Mouse (Mus musculus): ENCODE results near the gene Hint2.

The Hint2 gene

GRCm38 (mm10) chr4:43655656-43656338, 469 bp downstream of the Hint2 start:
- DNase-seq (ENCODE audit: low spot score), result no peak

- DNase-seq (ENCODE audit: low spot score), result no peak
Measured at GRCm38 (mm10) chr4:43653161-43654015, 2.9 kb downstream of the Hint2 start, which contains the start of gene Spag8. Gene Spag8, minus strand, starts transcription at chr4:43653594.

GRCm38 (mm10) chr4:43652726-43653125, 3.5 kb downstream of the Hint2 start:
- DNase-seq (ENCODE audit: low spot score), result no peak

DNA sequence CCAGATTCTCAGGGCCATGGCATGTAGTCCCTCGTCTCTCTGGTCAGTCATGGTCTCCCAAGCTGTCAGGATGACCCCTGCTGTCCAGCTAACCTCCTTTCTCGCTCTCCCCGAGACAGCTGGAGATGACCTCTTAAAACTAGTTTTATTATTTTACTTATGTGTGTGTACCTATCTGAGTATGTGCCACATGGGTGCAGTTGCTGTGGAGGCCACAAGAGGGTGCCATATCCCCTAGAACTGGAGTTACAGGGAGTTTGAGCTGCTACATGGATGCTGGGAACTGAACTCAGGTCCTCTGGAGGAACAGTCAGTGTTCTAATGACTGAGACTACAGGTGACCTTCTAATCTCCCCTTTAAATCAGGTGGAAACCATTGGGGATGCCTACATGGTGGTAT, 6.5 kb downstream of the Hint2 start:
- no peak for DNase-seq (ENCODE audit: low spot score)

- DNase-seq (ENCODE audit: low spot score), result no peak
Measured at GRCm38 (mm10) chr4:43640491-43640890, 15.8 kb downstream of the Hint2 start.

DNA sequence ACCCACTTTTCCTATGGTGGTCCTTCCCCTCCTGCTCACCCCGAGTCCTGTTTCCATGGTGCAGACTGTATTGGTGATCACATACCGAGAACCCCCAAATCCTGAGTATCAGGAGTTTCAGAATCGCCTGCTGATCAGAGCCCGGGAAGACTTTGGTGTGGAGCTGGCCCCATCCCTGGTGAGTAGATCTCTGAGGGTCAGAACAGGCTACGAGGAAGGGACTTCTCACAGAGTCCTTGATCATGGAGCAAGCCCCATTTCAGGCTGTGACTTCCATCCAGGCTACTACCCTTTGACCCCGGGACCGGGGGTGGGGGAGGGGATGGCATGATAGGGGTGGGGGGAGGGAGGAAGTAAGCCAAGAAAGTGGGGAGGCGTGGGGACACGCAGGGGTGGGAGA, 16.2 kb downstream of the Hint2 start:
- DNase-seq (ENCODE audit: low spot score), result no peak

- DNase-seq (ENCODE audit: low spot score), result no peak
Measured at GRCm38 (mm10) chr4:43636751-43637150, 19.5 kb downstream of the Hint2 start.

DNA sequence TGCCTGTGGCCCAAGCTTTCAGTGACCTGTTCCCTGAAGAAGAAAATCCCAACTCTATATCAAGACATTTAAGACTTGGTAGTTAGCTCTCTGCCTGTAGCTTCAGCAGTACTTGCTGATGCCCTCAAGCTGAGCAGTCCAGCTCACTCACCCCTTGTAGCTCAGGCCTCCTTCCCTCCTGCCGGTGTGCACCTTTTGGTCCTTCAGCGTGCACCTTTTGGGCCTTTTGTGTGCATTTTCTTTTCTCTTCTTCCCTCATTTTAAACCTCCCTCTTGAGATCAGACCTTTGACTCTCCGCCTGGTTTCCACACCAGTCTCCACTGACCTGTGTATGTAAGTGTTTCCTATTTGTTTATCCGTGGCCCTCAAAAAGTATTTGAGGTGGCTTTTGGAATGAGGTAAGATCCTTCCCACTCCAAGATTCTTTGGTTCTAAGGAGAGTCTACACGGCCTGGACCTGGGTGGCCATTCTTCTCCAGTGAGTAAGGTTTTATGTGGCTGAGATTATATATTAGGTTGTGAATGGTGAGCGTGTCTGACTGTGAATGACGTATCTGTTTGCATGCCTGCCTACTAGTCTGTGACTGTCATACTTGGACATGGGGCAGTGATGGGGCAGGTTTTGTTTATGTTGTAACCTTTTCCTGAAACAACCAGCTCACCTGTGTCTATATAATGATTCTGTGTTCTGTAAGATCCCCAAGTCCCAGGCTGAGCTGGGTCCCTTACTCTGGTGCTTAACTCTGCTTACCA, 21.5 kb downstream of the Hint2 start:
- DNase-seq (ENCODE audit: low spot score), result no peak

- DNase-seq (ENCODE audit: low spot score), result no peak
Measured at GRCm38 (mm10) chr4:43633736-43634135, 22.5 kb downstream of the Hint2 start.

DNA sequence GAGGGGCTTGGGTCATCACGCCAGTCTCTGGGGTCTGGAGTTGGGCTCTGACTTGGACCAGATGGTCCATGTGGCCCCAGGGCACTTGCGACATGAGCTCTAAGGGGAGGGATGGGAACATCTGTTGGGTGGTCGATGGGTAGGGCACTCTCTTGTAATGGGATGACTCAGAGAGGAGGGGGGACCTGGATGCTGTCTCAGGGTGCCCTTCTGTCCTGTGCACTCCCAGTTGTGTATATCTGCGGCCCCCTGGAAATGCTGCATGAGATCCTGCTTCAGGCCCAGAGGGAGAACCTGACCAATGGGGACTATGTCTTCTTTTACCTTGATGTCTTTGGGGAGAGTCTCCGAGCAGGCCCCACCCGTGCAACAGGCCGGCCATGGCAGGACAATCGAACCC, 23.0 kb downstream of the Hint2 start:
- DNase-seq (ENCODE audit: low spot score), result no peak

DNA sequence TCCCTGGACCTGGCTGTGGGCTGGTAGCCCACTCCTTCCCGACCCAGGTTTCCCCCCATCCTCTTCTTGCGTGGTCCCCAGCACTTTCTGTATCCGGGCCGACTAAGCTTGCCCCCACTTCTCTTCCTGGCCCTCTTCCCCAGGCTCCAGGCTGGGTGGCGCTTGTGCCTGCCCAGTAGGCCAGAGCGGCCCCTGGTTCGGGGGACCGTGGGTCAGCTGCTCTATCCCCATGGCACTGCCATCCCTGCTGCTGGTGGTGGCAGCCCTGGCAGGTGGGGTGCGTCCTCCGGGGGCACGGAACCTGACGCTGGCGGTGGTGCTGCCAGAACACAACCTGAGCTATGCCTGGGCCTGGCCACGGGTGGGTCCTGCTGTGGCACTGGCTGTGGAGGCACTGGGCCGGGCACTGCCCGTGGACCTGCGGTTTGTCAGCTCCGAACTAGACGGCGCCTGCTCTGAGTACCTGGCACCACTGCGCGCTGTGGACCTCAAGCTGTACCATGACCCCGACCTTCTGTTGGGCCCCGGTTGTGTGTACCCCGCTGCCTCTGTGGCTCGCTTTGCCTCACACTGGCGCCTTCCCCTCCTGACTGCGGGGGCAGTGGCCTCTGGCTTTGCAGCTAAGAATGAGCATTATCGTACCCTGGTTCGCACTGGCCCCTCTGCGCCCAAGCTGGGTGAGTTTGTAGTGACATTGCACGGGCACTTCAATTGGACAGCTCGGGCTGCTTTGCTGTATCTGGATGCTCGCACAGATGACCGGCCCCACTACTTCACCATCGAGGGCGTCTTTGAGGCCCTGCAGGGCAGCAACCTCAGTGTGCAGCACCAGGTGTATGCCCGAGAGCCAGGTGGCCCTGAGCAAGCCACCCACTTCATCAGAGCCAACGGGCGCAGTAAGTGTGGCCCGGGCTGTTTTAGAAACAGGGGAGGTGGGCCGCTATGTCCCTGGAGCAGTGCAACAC, 24.0 kb downstream of the Hint2 start:
- DNase-seq (ENCODE audit: low spot score), result no peak

DNA sequence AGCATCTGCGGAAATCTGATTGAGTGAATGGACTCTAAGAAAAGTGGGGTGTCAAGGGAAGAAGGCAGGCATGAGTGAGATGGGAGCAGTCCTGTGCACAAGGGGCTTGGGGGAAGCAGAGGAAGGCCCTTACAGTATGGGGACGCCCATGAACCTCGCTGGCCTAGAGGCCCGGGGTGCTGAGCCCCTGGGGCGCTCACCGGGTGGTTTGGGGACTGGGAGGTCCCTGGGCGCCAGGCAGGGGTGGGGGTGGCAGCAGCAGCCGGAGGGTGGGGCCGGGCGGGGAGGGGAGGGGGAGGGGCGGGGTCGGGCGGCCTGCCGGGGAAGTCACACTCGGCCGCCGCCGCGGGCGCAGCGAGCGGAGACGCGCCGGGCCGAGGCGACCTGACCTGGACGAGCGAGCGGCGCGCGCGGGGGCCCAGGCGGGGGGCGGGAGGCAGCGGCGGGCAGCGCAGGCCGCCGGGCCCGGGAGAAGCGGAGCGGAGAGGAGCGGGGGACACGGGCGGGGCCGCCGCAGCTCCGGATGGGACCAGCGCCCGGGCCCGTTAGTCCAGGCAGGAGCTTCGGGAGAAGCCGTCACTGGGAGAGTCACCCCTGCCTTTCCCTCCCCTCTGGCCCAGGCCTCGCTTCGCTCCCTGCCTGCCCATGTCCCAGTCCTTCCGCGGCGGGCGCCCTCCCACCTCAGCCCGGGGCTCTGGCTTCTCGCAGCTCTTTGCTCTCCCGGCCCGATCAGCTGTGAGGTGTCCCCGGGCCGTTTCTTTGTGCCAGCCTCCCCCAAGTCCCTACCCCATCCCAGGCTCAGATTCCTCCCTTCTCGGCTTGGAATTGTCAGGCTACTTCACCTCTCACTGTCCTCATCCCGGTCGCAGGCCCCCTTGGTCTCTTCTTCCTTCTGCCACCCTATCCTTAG, 25.0 kb downstream of the Hint2 start, which contains the start of gene Npr2:
Gene Npr2, plus strand, starts transcription at position 890 of the 910 bp plus-strand sequence.
- peak; percentile 46 for DNase-seq (ENCODE audit: low spot score)

- DNase-seq (ENCODE audit: low spot score), result no peak
Measured at GRCm38 (mm10) chr4:43630671-43631045, 25.6 kb downstream of the Hint2 start.

DNA sequence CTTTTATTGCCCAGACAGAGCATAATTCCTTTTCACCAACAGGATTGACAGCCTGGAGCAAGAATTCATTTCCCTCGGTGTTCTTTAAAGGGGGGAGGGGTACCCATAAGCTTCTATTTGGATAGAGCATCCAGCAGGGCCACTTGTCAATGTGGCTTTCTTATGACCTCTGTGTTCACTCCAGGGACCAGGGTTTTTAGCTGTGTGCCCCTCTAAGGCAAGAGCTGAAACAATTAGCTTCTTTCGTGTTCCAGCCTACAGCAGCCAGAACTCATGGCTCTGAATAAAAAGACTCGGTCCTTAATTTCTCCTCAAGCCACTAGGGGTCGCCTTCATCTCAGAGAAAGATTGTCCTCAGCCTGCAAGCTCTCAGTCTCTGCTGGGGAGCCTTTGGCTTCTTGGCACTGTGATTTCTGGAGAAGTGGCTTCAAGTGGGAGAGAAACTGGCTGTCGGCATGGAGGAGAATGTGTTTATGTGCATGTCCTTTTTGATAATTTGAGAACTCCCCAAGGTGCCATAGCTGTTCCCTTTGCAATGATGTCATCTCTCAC, 26.2 kb downstream of the Hint2 start:
- DNase-seq (ENCODE audit: low spot score), result peak; percentile 42

DNA sequence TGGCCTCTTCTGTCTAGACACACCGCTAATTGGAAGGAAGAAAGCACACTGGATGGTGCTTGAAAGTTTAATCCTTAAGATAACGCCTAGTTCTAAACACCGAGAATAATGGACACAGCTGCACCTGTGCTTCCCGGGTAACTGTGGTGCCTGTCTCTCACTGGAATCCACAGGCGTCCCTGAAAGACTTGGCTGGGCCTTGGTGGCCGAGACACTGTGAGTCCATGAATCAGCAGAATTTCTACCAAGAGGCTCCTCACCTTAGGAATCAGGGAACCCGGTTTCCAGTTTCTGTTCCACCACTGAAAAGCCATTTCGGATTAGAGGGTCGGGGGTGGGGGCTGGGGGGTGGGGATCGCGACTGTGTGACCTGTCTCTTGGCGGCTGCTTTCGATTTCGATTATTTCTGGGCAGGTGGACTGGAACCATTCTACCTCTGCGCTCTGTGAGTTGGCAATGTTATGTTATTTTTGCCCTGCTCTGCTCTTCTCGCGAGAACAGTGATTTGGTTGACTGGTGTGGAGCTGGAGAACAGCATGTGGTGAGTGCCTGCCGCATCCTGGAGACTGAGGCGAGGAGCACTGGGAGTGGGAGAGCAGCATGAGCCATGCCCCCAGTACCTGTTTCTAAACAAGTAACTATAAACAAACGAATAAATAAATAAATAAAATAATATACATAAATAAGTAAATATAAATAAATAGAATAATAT, 27.0 kb downstream of the Hint2 start:
- DNase-seq (ENCODE audit: low spot score), result no peak

DNA sequence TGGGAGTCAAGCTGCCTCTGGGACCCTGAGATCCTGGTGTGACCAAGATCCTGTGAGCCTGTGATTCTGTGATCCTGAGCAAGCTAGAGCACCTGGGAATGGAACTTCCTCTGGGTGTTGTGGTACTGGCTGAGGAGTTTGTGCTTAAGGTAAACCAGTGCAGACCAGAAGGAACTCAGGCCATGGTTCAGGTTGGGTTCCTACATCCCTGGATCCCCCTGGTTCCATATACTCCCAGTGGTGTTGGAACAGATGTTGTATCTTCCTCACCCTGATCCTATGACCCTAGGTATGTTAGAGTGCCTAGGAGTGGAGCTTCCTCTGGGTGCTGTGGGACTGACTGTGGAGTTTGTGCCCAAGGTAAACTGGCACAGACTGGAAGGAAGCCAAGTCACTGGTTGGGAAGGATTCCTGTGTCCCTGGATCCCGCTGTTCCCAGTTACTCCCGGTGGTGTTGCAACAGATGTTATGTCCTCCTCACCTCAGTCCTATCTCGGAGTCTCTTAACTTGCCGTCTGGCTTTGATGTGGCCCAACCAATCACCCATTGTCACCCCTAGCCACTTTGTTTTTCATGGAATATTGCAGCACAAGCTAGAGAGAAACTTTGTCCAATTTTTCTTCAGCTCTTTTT, 36.0 kb downstream of the Hint2 start:
- DNase-seq (ENCODE audit: low spot score), result no peak

DNA sequence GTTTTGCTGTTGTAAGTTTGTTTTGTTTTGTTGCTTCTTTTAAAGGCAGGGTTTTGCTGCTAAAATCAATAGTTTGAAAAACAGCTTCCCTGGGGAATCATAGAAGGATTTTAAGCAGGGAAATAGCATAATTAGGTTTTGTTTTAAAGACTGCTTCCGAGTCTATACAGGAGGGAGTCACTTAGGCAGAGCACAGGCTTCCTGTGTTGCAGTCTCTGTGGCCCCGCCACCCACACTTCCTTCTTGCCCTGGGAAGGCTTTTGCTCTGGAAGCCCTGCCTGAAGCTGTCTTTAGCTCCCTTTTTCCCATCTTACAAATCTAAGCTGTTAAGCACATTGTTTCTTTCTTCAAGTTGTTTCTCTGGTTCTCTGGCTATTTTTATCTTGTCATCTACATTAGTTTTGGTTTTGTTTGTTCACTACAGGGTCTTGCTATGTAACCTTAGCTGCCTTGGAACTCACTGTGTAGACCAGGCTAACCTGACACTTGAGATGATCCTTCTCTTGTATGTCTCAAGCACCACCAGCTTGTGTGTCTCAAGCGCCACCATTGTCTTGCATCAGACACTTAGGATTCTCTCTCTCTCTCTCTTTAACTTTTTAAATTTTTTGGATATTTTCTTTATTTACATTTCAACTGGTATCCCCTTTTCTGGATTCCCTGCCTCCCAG, 43.1 kb downstream of the Hint2 start:
- DNase-seq (ENCODE audit: low spot score), result no peak

DNA sequence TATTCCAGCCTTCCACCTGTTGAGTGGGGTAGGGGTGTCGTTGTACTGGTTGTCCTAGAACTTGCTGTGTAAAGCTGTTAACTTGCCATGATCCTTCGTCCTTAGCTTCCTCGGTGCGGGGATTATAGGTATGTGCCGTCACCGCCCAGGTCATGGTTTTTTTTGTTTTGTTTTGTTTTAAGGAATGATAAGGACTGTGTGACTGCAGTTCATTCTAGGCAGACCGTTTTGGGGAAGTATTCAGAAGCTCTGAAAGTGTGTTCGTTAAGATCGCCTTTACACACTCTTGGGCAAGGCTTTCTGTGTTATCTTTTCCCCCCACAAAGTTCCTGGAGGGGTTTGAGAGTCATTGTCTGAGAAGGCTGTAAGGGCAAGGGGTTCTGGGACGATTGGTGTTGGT, 43.7 kb downstream of the Hint2 start:
- DNase-seq (ENCODE audit: low spot score), result no peak

All from ovary, postnatal 10 days (tissue).